Mouse (Mus musculus) hindbrain, embryonic 11.5 days (tissue): ENCODE measurements around the gene Cd79b. TPM values are rescaled to one million over a fixed set of nuclear protein-coding genes. Genes with fewer than 3 reads are reported as not detected.

Experiments used
- ATAC-seq: fragments of 200-750 bp; cut with Nextera tagmentation; 2 replicates; pipeline ENCODE4 v1.8.0; 2017; ENCODE audit warnings: mild to moderate bottlenecking, moderate TSS enrichment, moderate library complexity; ENCODE audit not compliant: low FRiP score
- DNase-seq: peaks from one replicate; pipeline ENCODE4 v3.0.0-alpha.2; 2015; ENCODE audit warnings: low spot score
- H3K27ac ChIP-seq: fragments of 300-500 bp; sonication (generic); 2 replicates; pipeline ENCODE4 v1.5.1; 2014; ENCODE audit warnings: mild to moderate bottlenecking, low read depth, low read length
- H3K27me3 ChIP-seq: fragments of 300-500 bp; sonication (generic); 2 replicates; pipeline ENCODE4 v1.6.1; 2014; ENCODE audit warnings: mild to moderate bottlenecking, low read length, moderate library complexity, mixed read lengths; ENCODE audit not compliant: control insufficient read depth, insufficient read depth
- H3K36me3 ChIP-seq: fragments of 300-500 bp; sonication (generic); 2 replicates; pipeline ENCODE4 v1.6.1; 2014; ENCODE audit warnings: mild to moderate bottlenecking, low read length, moderate library complexity, mixed read lengths; ENCODE audit not compliant: control insufficient read depth, insufficient read depth
- H3K4me1 ChIP-seq: fragments of 300-500 bp; sonication (generic); replicated peaks from 2 replicates; pipeline ENCODE4 v1.6.1; 2014; ENCODE audit warnings: low read length, mixed read lengths; ENCODE audit not compliant: control insufficient read depth, insufficient read depth
- H3K4me2 ChIP-seq: fragments of 300-500 bp; sonication (generic); replicated peaks from 2 replicates; pipeline ENCODE4 v1.6.1; 2014; ENCODE audit warnings: mild to moderate bottlenecking, low read depth, low read length
- H3K4me3 ChIP-seq: fragments of 300-500 bp; sonication (generic); 2 replicates; pipeline ENCODE4 v1.5.1; 2014; ENCODE audit warnings: low read depth, low read length
- H3K9ac ChIP-seq: fragments of 300-500 bp; sonication (generic); 2 replicates; pipeline ENCODE4 v1.6.1; 2014; ENCODE audit warnings: low read depth, low read length
- H3K9me3 ChIP-seq: fragments of 300-500 bp; sonication (generic); 2 replicates; pipeline ENCODE4 v1.6.1; 2016; ENCODE audit warnings: low read length; ENCODE audit not compliant: control insufficient read depth
- WGBS: fragments of 180-500 bp; shearing (Covaris S2); extraction: QIAGEN DNeasy Blood & Tissue Kit; methylation state at CpG from one replicate; pipeline ENCODE4 v1.1.7; 2014; 5-methylcytosine and 5-hydroxymethylcytosine counted together
- polyA plus RNA-seq: library from polyadenylated mRNA; unstranded; fragments of >200 nt; fragmentation: Nextera tagmentation; extraction: Ambion mirVana; gene quantifications from 2 replicates; pipeline ENCODE4 v1.2.1, GENCODE M21; 2014

Gene Cd79b
- polyA plus RNA-seq, 1 experiment from 2014 or later: 1.9 TPM

DNA sequence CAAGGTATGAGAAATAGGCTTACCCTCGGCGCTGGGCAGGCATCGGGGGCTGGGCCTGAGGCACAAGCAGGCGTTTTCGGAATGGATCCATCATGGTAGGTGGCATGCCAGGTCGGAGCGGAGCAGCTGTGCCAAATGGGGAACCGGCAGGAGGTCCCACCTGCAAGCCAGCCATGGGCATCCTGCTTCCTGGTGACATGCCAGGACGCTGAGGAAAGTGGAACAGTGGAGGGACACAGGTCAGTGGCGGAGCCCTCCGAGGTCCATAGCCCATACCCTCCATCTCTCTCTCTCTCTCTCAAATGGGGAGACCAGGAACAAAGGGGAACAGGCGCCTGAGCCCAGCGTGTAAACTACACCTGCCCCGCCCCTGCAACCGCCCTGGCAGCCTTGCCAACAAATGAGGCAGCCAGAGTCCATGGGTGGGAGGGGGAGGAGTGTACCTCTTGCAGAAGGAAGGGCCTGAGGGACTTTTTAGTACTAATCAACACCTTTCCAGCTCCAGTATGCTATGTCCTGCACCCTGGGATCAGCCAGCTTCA lies 47.2 kb downstream of the Cd79b start:
- peaks cover 20% of the 10 kb centered on the region for H3K4me1 ChIP-seq
- peaks cover 23% of the 10 kb centered on the region for H3K36me3 ChIP-seq
- H3K9ac ChIP-seq: no peak overlapping the region
- no peak for DNase-seq
- WGBS: 67% methylated on average over 15 of the region's 15 CpGs
- H3K9me3 ChIP-seq: no peaks in the 10 kb centered on the region
- H3K27ac ChIP-seq: peak overlapping the region; percentile 85
- no peak overlapping the region for H3K4me3 ChIP-seq
- no peaks in the 10 kb centered on the region for H3K27me3 ChIP-seq
- no peak overlapping the region for H3K4me2 ChIP-seq
- no peak for ATAC-seq

DNA sequence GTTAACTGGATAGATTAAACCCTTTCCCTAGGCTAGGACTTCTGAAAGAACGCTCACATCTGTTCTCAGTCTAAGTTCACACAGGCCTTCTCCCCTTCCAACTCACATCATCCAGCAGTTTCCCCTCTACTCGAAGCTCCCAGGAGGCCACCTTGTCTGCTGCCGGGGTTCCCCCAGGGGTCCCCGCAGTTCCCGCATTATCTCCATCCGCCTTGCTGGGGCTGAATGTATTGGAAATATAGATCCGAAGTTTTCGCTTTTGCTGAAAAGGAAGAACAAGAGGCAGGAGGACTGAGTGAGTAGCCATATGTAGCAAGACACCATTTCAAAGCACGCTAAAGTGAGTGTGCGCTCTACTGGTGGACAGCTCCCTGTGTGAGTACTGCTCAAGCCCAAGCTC lies 48.1 kb downstream of the Cd79b start:
- 92% methylated on average over 10 of the region's 10 CpGs for WGBS
- H3K9ac ChIP-seq: no peak overlapping the region
- DNase-seq: no peak
- no peak for ATAC-seq
- peaks cover 30% of the 10 kb centered on the region for H3K36me3 ChIP-seq
- H3K4me1 ChIP-seq: peaks cover 18% of the 10 kb centered on the region
- no peak overlapping the region for H3K4me2 ChIP-seq
- H3K9me3 ChIP-seq: no peaks in the 10 kb centered on the region
- no peaks in the 10 kb centered on the region for H3K27me3 ChIP-seq
- H3K4me3 ChIP-seq: no peak overlapping the region
- no peak overlapping the region for H3K27ac ChIP-seq

GRCm38 (mm10) chr11:106265570-106265969 lies 49.0 kb downstream of the Cd79b start:
- Histone ChIP-seq H3K27me3 (no peaks in the 10 kb centered on the region), H3K4me3 (no peak overlapping the region), H3K4me1 (peaks cover 14% of the 10 kb centered on the region), H3K9ac (no peak overlapping the region), H3K4me2 (no peak overlapping the region), H3K9me3 (no peaks in the 10 kb centered on the region), H3K27ac (no peak overlapping the region), H3K36me3 (peaks cover 30% of the 10 kb centered on the region)
- ATAC-seq (no peak), DNase-seq (no peak)
- WGBS: 97% methylated on average over 4 of the region's 4 CpGs

- H3K4me2 ChIP-seq: no peak overlapping the region
- H3K27me3 ChIP-seq: no peaks in the 10 kb centered on the region
- ATAC-seq (no peak), DNase-seq (no peak)
- no peaks in the 10 kb centered on the region for H3K9me3 ChIP-seq
- H3K36me3 ChIP-seq: peaks cover 30% of the 10 kb centered on the region
- peaks cover 11% of the 10 kb centered on the region for H3K4me1 ChIP-seq
- H3K4me3 ChIP-seq: no peak overlapping the region
- 94% methylated on average over 15 of the region's 15 CpGs for WGBS
- no peak overlapping the region for H3K27ac ChIP-seq
- no peak overlapping the region for H3K9ac ChIP-seq
Measured at GRCm38 (mm10) chr11:106264988-106265387, 49.6 kb downstream of the Cd79b start.

- Histone ChIP-seq H3K36me3 (peaks cover 30% of the 10 kb centered on the region), H3K4me1 (peaks cover 7% of the 10 kb centered on the region), H3K27me3 (no peaks in the 10 kb centered on the region), H3K9ac (no peak overlapping the region), H3K4me2 (no peak overlapping the region), H3K9me3 (no peaks in the 10 kb centered on the region), H3K4me3 (no peak overlapping the region), H3K27ac (no peak overlapping the region)
- no peak for ATAC-seq
- no peak for DNase-seq
- 93% methylated on average over 9 of the region's 9 CpGs for WGBS
Measured at GRCm38 (mm10) chr11:106263963-106264362, 50.6 kb downstream of the Cd79b start.

Other genes starting within 250 kb of the Cd79b start
- gene Taco1, start 248.7 kb downstream of the Cd79b start, polyA plus RNA-seq: 8.7 and 11.7 TPM in 2 replicates
- gene Map3k3, start 230.1 kb downstream of the Cd79b start, polyA plus RNA-seq: 14.2 and 15.7 TPM in 2 replicates
- not detected in 2 replicates for gene Gm10840, start 153.9 kb downstream of the Cd79b start, polyA plus RNA-seq
- gene Limd2, start 153.9 kb downstream of the Cd79b start, polyA plus RNA-seq: 298 and 301 TPM in 2 replicates
- 36.4 and 44.5 TPM in 2 replicates for gene Strada, start 112.6 kb downstream of the Cd79b start, polyA plus RNA-seq
- gene Ccdc47, start 98.4 kb downstream of the Cd79b start, polyA plus RNA-seq: 65.7 and 72.3 TPM in 2 replicates
- 91.4 and 103 TPM in 2 replicates for gene Ddx42, start 97.8 kb downstream of the Cd79b start, polyA plus RNA-seq
- 59.4 and 61.2 TPM in 2 replicates for gene Ftsj3, start 58.7 kb downstream of the Cd79b start, polyA plus RNA-seq
- gene Psmc5, start 58.6 kb downstream of the Cd79b start, polyA plus RNA-seq: 381 and 414 TPM in 2 replicates
- gene Smarcd2, start 41.8 kb downstream of the Cd79b start, polyA plus RNA-seq: 31.6 and 33.2 TPM in 2 replicates
- gene Tcam1, start 38.1 kb downstream of the Cd79b start, polyA plus RNA-seq: 0.08 and 0.35 TPM in 2 replicates
- gene Gh, start 12.9 kb downstream of the Cd79b start, polyA plus RNA-seq: not detected in 2 replicates
- 0.05 TPM in 1 of 2 replicates, not detected in the other for gene Scn4a, start 38.5 kb upstream of the Cd79b start, polyA plus RNA-seq
- not detected in 2 replicates for gene Prr29, start 50.7 kb upstream of the Cd79b start, polyA plus RNA-seq
- gene Icam2, start 73.3 kb upstream of the Cd79b start, polyA plus RNA-seq: 17.0 and 19.1 TPM in 2 replicates
- gene Ern1, start 173.1 kb upstream of the Cd79b start, polyA plus RNA-seq: 5.5 and 6.2 TPM in 2 replicates